Mouse (Mus musculus) lung, postnatal 0 days (tissue): Measurements from ENCODE around the gene Smarca4. TPM values are rescaled to one million over a fixed set of nuclear protein-coding genes. Genes with fewer than 3 reads are reported as not detected.

Experiments
- ATAC-seq: fragments of 200-750 bp; cut with Nextera tagmentation; 2 replicates; pipeline ENCODE4 v1.8.0; 2017; ENCODE audit warnings: moderate library complexity
- DNase-seq: peaks from one replicate; pipeline ENCODE4 v3.0.0-alpha.2; 2016; ENCODE audit warnings: low spot score
- H3K27ac ChIP-seq: fragments of 300-500 bp; sonication (generic); 2 replicates; pipeline ENCODE4 v1.5.1; 2014; ENCODE audit warnings: antibody characterized with exemption, mild to moderate bottlenecking, low read length, mixed read lengths
- H3K27me3 ChIP-seq: fragments of 300-500 bp; sonication (generic); replicated peaks from 2 replicates; pipeline ENCODE4 v1.6.1; 2014; ENCODE audit warnings: low read length, mixed read lengths; ENCODE audit not compliant: insufficient read depth
- H3K36me3 ChIP-seq: fragments of 300-500 bp; sonication (generic); 2 replicates; pipeline ENCODE4 v1.6.1; 2014; ENCODE audit warnings: low read length, mixed read lengths; ENCODE audit not compliant: insufficient read depth
- H3K4me1 ChIP-seq: fragments of 300-500 bp; sonication (generic); 2 replicates; pipeline ENCODE4 v1.6.1; 2014; ENCODE audit warnings: antibody characterized with exemption, low read depth, low read length, mixed read lengths; ENCODE audit not compliant: insufficient read depth
- H3K4me2 ChIP-seq: fragments of 300-500 bp; sonication (generic); replicated peaks from 2 replicates; pipeline ENCODE4 v1.6.1; 2014; ENCODE audit warnings: low read depth, mild to moderate bottlenecking, low read length, moderate library complexity, mixed read lengths
- H3K4me3 ChIP-seq: fragments of 300-500 bp; sonication (generic); 2 replicates; pipeline ENCODE4 v1.5.1; 2014; ENCODE audit warnings: low read depth, low read length
- H3K9ac ChIP-seq: fragments of 300-500 bp; sonication (generic); replicated peaks from 2 replicates; pipeline ENCODE4 v1.6.1; 2014; ENCODE audit warnings: low read depth, mild to moderate bottlenecking
- H3K9me3 ChIP-seq: fragments of 300-500 bp; sonication (generic); 2 replicates; pipeline ENCODE4 v1.6.1; 2016; ENCODE audit warnings: low read length, mixed read lengths
- CTCF ChIP-seq: IDR thresholded peaks from 2 replicates; pipeline ENCODE4 v1.5.1; 2016; ENCODE audit warnings: antibody characterized with exemption, mild to moderate bottlenecking
- EP300 ChIP-seq: IDR thresholded peaks from 2 replicates; pipeline ENCODE4 v1.6.1; 2016; ENCODE audit warnings: antibody characterized with exemption, mild to moderate bottlenecking, control low read depth
- WGBS: fragments of 180-500 bp; shearing (Covaris S2); extraction: QIAGEN DNeasy Blood & Tissue Kit; methylation state at CpG from one replicate; pipeline ENCODE4 v1.1.7; 2014; 5-methylcytosine and 5-hydroxymethylcytosine counted together
- polyA plus RNA-seq: library from polyadenylated mRNA; unstranded; fragments of >200 nt; fragmentation: Nextera tagmentation; extraction: Ambion mirVana; gene quantifications from 2 replicates; pipeline ENCODE4 v1.2.1, GENCODE M21; 2015

The Smarca4 gene
- polyA plus RNA-seq, 1 experiment from 2014 or later, result 22.3 TPM

- peak; percentile 66 for DNase-seq
- Histone ChIP-seq H3K36me3 (no peaks in the 10 kb centered on the region), H3K9me3 (no peaks in the 10 kb centered on the region), H3K4me3 (no peak overlapping the region), H3K27me3 (no peaks in the 10 kb centered on the region), H3K9ac (no peak overlapping the region), H3K4me1 (no peaks in the 10 kb centered on the region), H3K4me2 (no peak overlapping the region), H3K27ac (no peak overlapping the region)
- WGBS, result 79% methylated on average over 1 of the region's 1 CpGs
- TF ChIP-seq EP300 (no peak), CTCF (no peak)
- peak; percentile 49; the same call in 1 of the 2 replicates for ATAC-seq
These were observed 6.1 kb upstream of the Smarca4 start for GRCm38 (mm10) chr9:21609861-21610260.

- peak overlapping the region; percentile 83 for H3K4me3 ChIP-seq
- ATAC-seq, result no peak
- peak overlapping the region; percentile 74 for H3K9ac ChIP-seq
- H3K36me3 ChIP-seq, result no peaks in the 10 kb centered on the region
- TF ChIP-seq EP300 (no peak), CTCF (no peak)
- H3K27ac ChIP-seq, result peak overlapping the region; percentile 96
- no peaks in the 10 kb centered on the region for H3K4me1 ChIP-seq
- 68% methylated on average over 14 of the region's 15 CpGs for WGBS
- no peaks in the 10 kb centered on the region for H3K27me3 ChIP-seq
- DNase-seq, result no peak
- peak overlapping the region; percentile 54 for H3K4me2 ChIP-seq
- no peaks in the 10 kb centered on the region for H3K9me3 ChIP-seq
These were observed 929 bp upstream of the Smarca4 start for GRCm38 (mm10) chr9:21614864-21615616.

GRCm38 (mm10) chr9:21616232-21616781, 338 bp downstream of the Smarca4 start:
- Histone ChIP-seq H3K27ac (peak overlapping the region; percentile 96), H3K9ac (peak overlapping the region; percentile 82), H3K9me3 (no peaks in the 10 kb centered on the region), H3K4me3 (peak overlapping the region; percentile 83), H3K36me3 (no peaks in the 10 kb centered on the region), H3K4me2 (peak overlapping the region; percentile 54), H3K4me1 (no peaks in the 10 kb centered on the region), H3K27me3 (no peaks in the 10 kb centered on the region)
- ATAC-seq, result peak; percentile 84
- WGBS, result 1% methylated on average over 47 of the region's 57 CpGs
- DNase-seq, result peak; percentile 88
- TF ChIP-seq EP300, result no peak
- no peak for TF ChIP-seq CTCF

GRCm38 (mm10) chr9:21617066-21617465, 1.1 kb downstream of the Smarca4 start:
- Histone ChIP-seq H3K36me3 (no peaks in the 10 kb centered on the region), H3K4me3 (peak overlapping the region; percentile 83), H3K27ac (peak overlapping the region; percentile 96), H3K27me3 (no peaks in the 10 kb centered on the region), H3K9ac (peak overlapping the region; percentile 82), H3K4me1 (no peaks in the 10 kb centered on the region), H3K9me3 (no peaks in the 10 kb centered on the region), H3K4me2 (peak overlapping the region; percentile 54)
- no peak for ATAC-seq
- WGBS, result 6% methylated on average over 10 of the region's 10 CpGs
- DNase-seq, result no peak
- TF ChIP-seq EP300 (no peak), CTCF (no peak)

GRCm38 (mm10) chr9:21620229-21620628, 4.3 kb downstream of the Smarca4 start:
- Histone ChIP-seq H3K4me1 (no peaks in the 10 kb centered on the region), H3K27ac (no peak overlapping the region), H3K4me3 (no peak overlapping the region), H3K36me3 (no peaks in the 10 kb centered on the region), H3K9ac (no peak overlapping the region), H3K4me2 (no peak overlapping the region), H3K27me3 (no peaks in the 10 kb centered on the region), H3K9me3 (no peaks in the 10 kb centered on the region)
- no peak for ATAC-seq
- WGBS, result 72% methylated on average over 4 of the region's 4 CpGs
- no peak for TF ChIP-seq CTCF
- no peak for TF ChIP-seq EP300
- no peak for DNase-seq

GRCm38 (mm10) chr9:21622676-21623075, 6.7 kb downstream of the Smarca4 start:
- H3K36me3 ChIP-seq, result no peaks in the 10 kb centered on the region
- DNase-seq, result no peak
- 93% methylated on average over 1 of the region's 1 CpGs for WGBS
- H3K9ac ChIP-seq, result no peak overlapping the region
- H3K27me3 ChIP-seq, result no peaks in the 10 kb centered on the region
- H3K9me3 ChIP-seq, result no peaks in the 10 kb centered on the region
- H3K27ac ChIP-seq, result no peak overlapping the region
- no peaks in the 10 kb centered on the region for H3K4me1 ChIP-seq
- no peak for TF ChIP-seq CTCF
- no peak for TF ChIP-seq EP300
- ATAC-seq, result no peak
- no peak overlapping the region for H3K4me2 ChIP-seq
- H3K4me3 ChIP-seq, result no peak overlapping the region
